Mouse (Mus musculus): ENCODE data around the gene Slc9c1. TPM values are rescaled to one million over a fixed set of nuclear protein-coding genes. Genes with fewer than 3 reads are reported as not detected.
A peak's percentile ranks its signal among the peaks of the same experiment; 100 is the strongest.

Gene Slc9c1
- polyA plus RNA-seq, 1 experiment, result not detected

- H3K27me3 ChIP-seq (ENCODE audit: control insufficient read depth, insufficient read depth, low read length, poor library complexity, severe bottlenecking), result no peaks in the 10 kb centered on the region
- no peak overlapping the region for H3K9ac ChIP-seq (ENCODE audit: low read depth, poor library complexity, severe bottlenecking)
- no peaks in the 10 kb centered on the region for H3K36me3 ChIP-seq (ENCODE audit: control insufficient read depth, insufficient read depth, low read length, poor library complexity, severe bottlenecking)
- H3K9me3 ChIP-seq (replicated peaks; ENCODE audit: control insufficient read depth, insufficient read depth, low read length, poor library complexity, severe bottlenecking), result no peaks in the 10 kb centered on the region
- H3K27ac ChIP-seq (ENCODE audit: insufficient read depth, low read length), result no peak overlapping the region
- TF ChIP-seq CTCF (IDR thresholded peaks at IDR 0.05; ENCODE audit: low read depth, low read length), result no peak
- TF ChIP-seq EP300 (IDR thresholded peaks at IDR 0.05; ENCODE audit: insufficient read depth, low read depth, low read length), result no peak
- no peak for TF ChIP-seq POLR2A (IDR thresholded peaks at IDR 0.05; ENCODE audit: insufficient read depth, low read length)
- H3K4me3 ChIP-seq (ENCODE audit: low read depth, low read length), result no peak overlapping the region
- no peaks in the 10 kb centered on the region for H3K4me1 ChIP-seq (ENCODE audit: control insufficient read depth, insufficient read depth, low read length)
Observed at GRCm38 (mm10) chr16:45641301-45641700, 106.2 kb downstream of the Slc9c1 start.

GRCm38 (mm10) chr16:45643944-45644343 lies 108.8 kb downstream of the Slc9c1 start:
- Histone ChIP-seq H3K9ac (ENCODE audit: low read depth, poor library complexity, severe bottlenecking) (no peak overlapping the region), H3K4me1 (ENCODE audit: control insufficient read depth, insufficient read depth, low read length) (no peaks in the 10 kb centered on the region), H3K4me3 (ENCODE audit: low read depth, low read length) (no peak overlapping the region), H3K36me3 (ENCODE audit: control insufficient read depth, insufficient read depth, low read length, poor library complexity, severe bottlenecking) (no peaks in the 10 kb centered on the region), H3K9me3 (replicated peaks; ENCODE audit: control insufficient read depth, insufficient read depth, low read length, poor library complexity, severe bottlenecking) (no peaks in the 10 kb centered on the region), H3K27me3 (ENCODE audit: control insufficient read depth, insufficient read depth, low read length, poor library complexity, severe bottlenecking) (no peaks in the 10 kb centered on the region), H3K27ac (ENCODE audit: insufficient read depth, low read length) (no peak overlapping the region)
- TF ChIP-seq POLR2A (IDR thresholded peaks at IDR 0.05; ENCODE audit: insufficient read depth, low read length), result no peak
- no peak for TF ChIP-seq EP300 (IDR thresholded peaks at IDR 0.05; ENCODE audit: insufficient read depth, low read depth, low read length)
- TF ChIP-seq CTCF (IDR thresholded peaks at IDR 0.05; ENCODE audit: low read depth, low read length), result no peak

GRCm38 (mm10) chr16:45644380-45644779 lies 109.3 kb downstream of the Slc9c1 start:
- Histone ChIP-seq H3K9me3 (replicated peaks; ENCODE audit: control insufficient read depth, insufficient read depth, low read length, poor library complexity, severe bottlenecking) (no peaks in the 10 kb centered on the region), H3K4me1 (ENCODE audit: control insufficient read depth, insufficient read depth, low read length) (no peaks in the 10 kb centered on the region), H3K4me3 (ENCODE audit: low read depth, low read length) (no peak overlapping the region), H3K27ac (ENCODE audit: insufficient read depth, low read length) (no peak overlapping the region), H3K27me3 (ENCODE audit: control insufficient read depth, insufficient read depth, low read length, poor library complexity, severe bottlenecking) (no peaks in the 10 kb centered on the region), H3K36me3 (ENCODE audit: control insufficient read depth, insufficient read depth, low read length, poor library complexity, severe bottlenecking) (no peaks in the 10 kb centered on the region), H3K9ac (ENCODE audit: low read depth, poor library complexity, severe bottlenecking) (no peak overlapping the region)
- TF ChIP-seq CTCF (IDR thresholded peaks at IDR 0.05; ENCODE audit: low read depth, low read length), result no peak
- no peak for TF ChIP-seq EP300 (IDR thresholded peaks at IDR 0.05; ENCODE audit: insufficient read depth, low read depth, low read length)
- no peak for TF ChIP-seq POLR2A (IDR thresholded peaks at IDR 0.05; ENCODE audit: insufficient read depth, low read length)

GRCm38 (mm10) chr16:45651497-45651896 lies 116.4 kb downstream of the Slc9c1 start:
- no peak for TF ChIP-seq EP300 (IDR thresholded peaks at IDR 0.05; ENCODE audit: insufficient read depth, low read depth, low read length)
- no peak for TF ChIP-seq POLR2A (IDR thresholded peaks at IDR 0.05; ENCODE audit: insufficient read depth, low read length)
- no peak for TF ChIP-seq CTCF (IDR thresholded peaks at IDR 0.05; ENCODE audit: low read depth, low read length)
- H3K36me3 ChIP-seq (ENCODE audit: control insufficient read depth, insufficient read depth, low read length, poor library complexity, severe bottlenecking), result no peaks in the 10 kb centered on the region
- no peak overlapping the region for H3K4me3 ChIP-seq (ENCODE audit: low read depth, low read length)

GRCm38 (mm10) chr16:45653009-45653933 lies 118.2 kb downstream of the Slc9c1 start:
- peak overlapping the region; percentile 29 for H3K4me3 ChIP-seq (ENCODE audit: low read depth, low read length)
- no peak overlapping the region for H3K27ac ChIP-seq (ENCODE audit: insufficient read depth, low read length)
- H3K9ac ChIP-seq (ENCODE audit: low read depth, poor library complexity, severe bottlenecking), result no peak overlapping the region
- no peaks in the 10 kb centered on the region for H3K4me1 ChIP-seq (ENCODE audit: control insufficient read depth, insufficient read depth, low read length)
- no peaks in the 10 kb centered on the region; the same call in 1 of the 2 replicates for H3K27me3 ChIP-seq (ENCODE audit: control insufficient read depth, insufficient read depth, low read length, poor library complexity, severe bottlenecking)
- no peaks in the 10 kb centered on the region for H3K9me3 ChIP-seq (replicated peaks; ENCODE audit: control insufficient read depth, insufficient read depth, low read length, poor library complexity, severe bottlenecking)
- TF ChIP-seq POLR2A (IDR thresholded peaks at IDR 0.05; ENCODE audit: insufficient read depth, low read length), result no peak
- no peaks in the 10 kb centered on the region for H3K36me3 ChIP-seq (ENCODE audit: control insufficient read depth, insufficient read depth, low read length, poor library complexity, severe bottlenecking)

More at GRCm38 (mm10) chr16:45651497-45651896, 116.4 kb downstream of the Slc9c1 start:
- Histone ChIP-seq H3K9ac (ENCODE audit: low read depth, poor library complexity, severe bottlenecking) (no peak overlapping the region), H3K9me3 (replicated peaks; ENCODE audit: control insufficient read depth, insufficient read depth, low read length, poor library complexity, severe bottlenecking) (no peaks in the 10 kb centered on the region), H3K27ac (ENCODE audit: insufficient read depth, low read length) (no peak overlapping the region), H3K27me3 (ENCODE audit: control insufficient read depth, insufficient read depth, low read length, poor library complexity, severe bottlenecking) (no peaks in the 10 kb centered on the region; the same call in 1 of the 2 replicates), H3K4me1 (ENCODE audit: control insufficient read depth, insufficient read depth, low read length) (no peaks in the 10 kb centered on the region)

GRCm38 (mm10) chr16:45653934-45654332 lies 118.8 kb downstream of the Slc9c1 start, which contains the start of gene BC016579:
Gene BC016579, minus strand, starts transcription at chr16:45654068.
- H3K4me3 ChIP-seq (ENCODE audit: low read depth, low read length), result peak within 1 kb of the TSS; percentile 29
- no peak within 1 kb of the TSS for H3K9ac ChIP-seq (ENCODE audit: low read depth, poor library complexity, severe bottlenecking)
- no peaks in the 10 kb centered on the region for H3K36me3 ChIP-seq (ENCODE audit: control insufficient read depth, insufficient read depth, low read length, poor library complexity, severe bottlenecking)
- no peak within 1 kb of the TSS for H3K27ac ChIP-seq (ENCODE audit: insufficient read depth, low read length)
- H3K9me3 ChIP-seq (replicated peaks; ENCODE audit: control insufficient read depth, insufficient read depth, low read length, poor library complexity, severe bottlenecking), result no peaks in the 10 kb centered on the region
- no peaks in the 10 kb centered on the region for H3K4me1 ChIP-seq (ENCODE audit: control insufficient read depth, insufficient read depth, low read length)
- TF ChIP-seq POLR2A (IDR thresholded peaks at IDR 0.05; ENCODE audit: insufficient read depth, low read length) (no peak), EP300 (IDR thresholded peaks at IDR 0.05; ENCODE audit: insufficient read depth, low read depth, low read length) (no peak), CTCF (IDR thresholded peaks at IDR 0.05; ENCODE audit: low read depth, low read length) (no peak)
- H3K27me3 ChIP-seq (ENCODE audit: control insufficient read depth, insufficient read depth, low read length, poor library complexity, severe bottlenecking), result no peaks in the 10 kb centered on the region; the same call in 1 of the 2 replicates

All from ES-Bruce4 (cell line).